Mouse (Mus musculus): Measurements from ENCODE around the gene Mrto4. TPM values are rescaled to one million over a fixed set of nuclear protein-coding genes. Genes with fewer than 3 reads are reported as not detected.
"Not testable (repeated sequence)": the region's sequence is repeated elsewhere in the genome, so short reads cannot be mapped to it uniquely, and the experiment has no call there.

Gene Mrto4
- 10 to 100 TPM; 32.4 to 33.0 TPM for total RNA-seq (2021)
- long read RNA-seq, experiment 1, transcript Mrto4-202 (8 exons, 1,221 nt) = major isoform, 27 of 30 reads
- long read RNA-seq, experiment 1, partial matches to known transcripts = 0 of 30 reads
- long read RNA-seq, experiment 1, other reads (novel, unspliced or antisense) = 3 of 30 reads
- long read RNA-seq, experiment 2, transcript Mrto4-202 (8 exons, 1,221 nt) = major isoform, 32 of 34 reads
- long read RNA-seq, experiment 2, partial matches to known transcripts = 2 of 34 reads
- long read RNA-seq, experiment 2, other reads (novel, unspliced or antisense) = 0 of 34 reads

DNA sequence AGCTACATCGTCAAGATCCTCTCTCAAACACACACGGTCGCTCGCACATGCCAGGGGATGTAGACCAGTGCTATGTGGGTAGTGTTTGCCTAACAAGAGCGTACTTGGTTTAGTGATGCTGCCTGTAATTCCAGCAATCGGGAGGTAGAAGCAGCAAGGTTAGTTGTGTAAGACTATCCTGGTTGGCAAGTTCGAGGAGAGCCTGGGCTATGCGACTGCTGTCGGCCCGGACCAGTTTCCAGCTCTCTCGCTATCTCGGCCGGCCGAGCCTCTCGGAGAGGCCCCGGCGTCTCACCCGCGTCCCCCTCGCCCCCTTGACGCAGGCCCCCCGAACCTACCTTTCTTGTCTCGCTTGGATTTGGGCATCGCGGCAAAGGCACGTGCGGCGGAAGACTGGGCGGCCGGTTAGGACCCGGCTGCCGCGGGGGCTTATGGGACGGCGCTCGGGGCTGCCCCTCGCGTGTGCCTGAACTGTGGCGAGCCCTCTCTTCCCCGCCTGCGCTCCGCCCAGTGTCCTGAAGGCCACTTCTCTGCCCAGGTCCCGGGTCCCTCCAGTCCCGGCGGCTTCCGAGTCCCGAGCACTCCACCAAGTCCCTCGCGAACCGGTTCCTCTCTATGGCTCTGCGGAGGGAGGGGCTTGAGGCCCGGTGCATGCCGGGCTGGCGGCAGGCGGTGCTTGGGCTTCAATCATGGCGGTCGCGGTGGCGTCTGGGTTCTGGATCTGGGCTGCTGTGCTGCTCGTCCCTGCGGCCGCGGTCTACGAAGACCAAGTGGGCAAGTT lies at the start of gene Mrto4, which contains the start of the genes Emc1 and Ubr4:
TSS of gene Mrto4 (minus strand) at position 646 of the 781 bp plus-strand sequence.
TSS of gene Emc1 (plus strand) at position 657 of the 781 bp plus-strand sequence.
TSS of gene Ubr4 (plus strand) at position 679 of the 781 bp plus-strand sequence.
- intact Hi-C loops (cut with DNase I) = no loop called here
- peak; percentile 73 to 80 for DNase-seq

DNA sequence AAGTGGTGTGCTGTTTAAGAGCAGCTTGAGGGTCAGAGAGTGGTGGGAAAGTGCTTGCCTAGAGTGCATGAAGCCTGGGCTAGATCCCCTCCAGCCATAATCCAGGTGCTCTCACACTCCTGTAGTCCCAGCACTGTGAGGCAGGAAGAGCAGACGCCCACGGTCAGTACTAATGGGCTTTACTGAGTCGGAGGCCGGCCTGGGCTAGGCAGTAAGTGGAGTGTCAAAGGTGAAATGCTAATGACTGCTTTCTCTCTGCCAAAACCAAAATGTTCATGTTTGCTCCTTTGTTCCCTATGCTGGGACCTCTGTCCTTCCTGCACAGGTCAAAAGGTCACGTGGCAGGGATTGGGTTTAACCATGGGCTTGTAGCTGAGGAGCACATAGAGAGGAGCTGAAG lies 48.1 kb upstream of the Mrto4 start:
- no peak for DNase-seq
- intact Hi-C loops (cut with DNase I) = no loop called here

DNA sequence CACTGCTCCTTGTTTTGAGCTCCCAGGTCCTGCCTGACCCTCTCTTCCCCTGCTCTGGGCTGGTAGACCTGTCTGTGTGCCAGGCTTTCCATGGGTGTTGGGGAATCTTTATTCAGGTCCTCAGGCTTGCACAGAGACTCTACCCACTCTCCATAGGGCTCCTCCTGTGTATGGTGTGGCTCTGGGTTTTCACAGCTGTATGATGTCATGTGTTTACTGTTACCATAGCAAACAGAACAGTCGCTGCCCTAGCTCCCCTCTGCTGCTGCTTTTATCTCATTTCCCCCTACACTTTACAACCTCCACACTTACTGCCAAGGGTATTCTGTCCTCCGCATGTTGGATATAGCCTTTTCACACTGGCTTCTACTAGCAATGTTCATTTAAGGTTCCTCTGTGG lies 43.1 kb upstream of the Mrto4 start:
- intact Hi-C loops (cut with DNase I) = no loop called here
- no peak for DNase-seq

DNA sequence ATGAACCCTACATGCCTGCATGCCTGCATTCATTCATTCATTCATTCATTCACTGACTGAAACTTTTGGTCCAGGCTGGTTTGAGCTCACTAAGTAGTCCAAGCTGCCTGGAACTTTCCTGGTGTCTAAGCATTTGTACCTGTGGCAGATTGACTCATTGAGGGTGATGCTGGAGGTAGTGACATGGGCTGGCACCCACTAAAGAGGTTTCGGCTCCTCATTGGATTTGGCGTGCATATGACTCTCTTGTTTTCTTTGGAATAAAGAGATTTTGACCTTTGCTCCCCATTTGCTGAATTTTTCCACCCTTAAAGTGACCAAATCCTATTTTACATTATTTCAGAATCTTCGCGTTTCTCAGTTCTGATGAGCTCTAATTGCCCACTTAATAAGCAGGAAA lies 37.2 kb upstream of the Mrto4 start:
- intact Hi-C loops (cut with DNase I) = no loop called here
- no peak for DNase-seq

DNA sequence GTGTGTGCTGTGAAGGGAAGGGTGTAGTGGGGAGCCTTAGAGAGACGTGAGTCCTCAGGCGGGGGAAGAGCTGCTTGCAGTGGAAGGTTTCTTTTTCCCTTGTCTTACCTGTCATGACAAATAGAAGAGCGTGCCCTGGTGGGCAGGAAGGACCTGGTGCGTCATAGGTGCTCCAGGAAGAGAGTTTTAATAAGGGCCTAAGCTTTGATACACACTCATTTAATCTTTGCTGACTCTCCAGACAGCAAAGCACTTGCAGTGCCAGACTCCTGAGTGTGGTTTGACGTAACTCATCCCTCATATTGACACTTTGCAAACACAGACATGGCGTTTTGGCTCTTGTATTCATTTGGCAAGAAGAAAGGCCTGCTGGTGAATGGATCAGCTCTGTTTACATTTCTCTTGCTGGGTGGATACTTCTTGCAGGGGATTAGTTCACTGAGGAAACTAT lies 34.5 kb upstream of the Mrto4 start:
- intact Hi-C loops (cut with DNase I) = no loop called here
- DNase-seq = no peak

DNA sequence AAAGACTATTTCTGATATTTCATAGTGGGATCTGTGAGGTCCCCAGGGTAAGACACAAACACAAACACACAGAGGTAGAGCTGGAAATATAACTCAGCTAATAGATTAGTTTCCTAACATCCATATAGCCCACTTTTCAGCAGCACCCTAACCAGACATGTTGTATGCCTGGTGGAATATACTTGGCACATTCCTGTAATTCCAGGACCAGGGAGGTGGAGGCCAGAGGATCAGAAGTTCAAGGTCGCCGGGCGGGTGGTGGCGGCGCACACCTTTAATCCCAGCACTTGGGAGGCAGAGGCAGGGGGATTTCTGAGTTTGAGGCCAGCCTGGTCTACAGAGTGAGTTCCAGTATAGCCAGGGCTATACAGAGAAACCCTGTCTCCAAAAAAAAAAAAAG lies 33.5 kb upstream of the Mrto4 start:
- intact Hi-C loops (cut with DNase I); DNase-seq: not testable (repeated sequence)

DNA sequence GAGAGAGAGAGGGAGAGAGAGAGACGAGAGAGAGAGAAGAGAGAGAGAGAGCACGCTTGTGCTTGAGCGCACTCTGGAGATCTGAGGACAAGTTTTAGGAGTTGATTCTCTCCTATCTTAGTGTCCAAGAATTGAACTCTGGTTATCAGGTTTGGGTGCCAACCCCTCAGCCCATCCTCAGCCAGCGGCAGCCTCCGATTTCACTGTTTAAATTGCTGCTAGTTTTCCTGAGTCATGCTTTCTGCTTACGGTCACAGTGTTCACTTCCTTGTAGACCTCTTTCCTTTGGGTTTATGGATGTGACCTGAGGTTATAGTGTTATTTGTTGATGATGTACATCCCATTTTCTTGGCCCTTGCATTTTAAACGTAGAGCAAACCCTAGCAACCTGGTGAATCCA lies 29.9 kb upstream of the Mrto4 start:
- no peak for DNase-seq
- intact Hi-C loops (cut with DNase I) = no loop called here

DNA sequence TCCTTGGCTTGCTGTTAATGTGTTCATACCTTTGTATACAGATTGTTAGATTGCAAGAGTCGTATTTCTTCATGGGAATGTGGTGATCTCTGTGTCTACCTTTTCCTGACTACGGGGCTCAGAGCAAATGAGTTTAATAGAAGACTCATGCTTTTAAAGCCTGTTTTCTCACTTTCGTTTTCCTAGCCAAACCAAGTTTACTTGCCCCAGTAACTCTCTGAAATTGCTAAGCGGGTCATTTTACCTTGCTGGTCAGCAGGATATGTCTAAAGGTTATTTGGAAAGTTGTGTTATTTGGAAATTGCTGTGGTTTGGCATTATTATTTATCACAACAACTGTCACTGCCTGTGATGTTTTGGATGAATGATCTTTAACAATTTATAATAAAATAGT lies 29.1 kb upstream of the Mrto4 start:
- intact Hi-C loops (cut with DNase I) = no loop called here

DNA sequence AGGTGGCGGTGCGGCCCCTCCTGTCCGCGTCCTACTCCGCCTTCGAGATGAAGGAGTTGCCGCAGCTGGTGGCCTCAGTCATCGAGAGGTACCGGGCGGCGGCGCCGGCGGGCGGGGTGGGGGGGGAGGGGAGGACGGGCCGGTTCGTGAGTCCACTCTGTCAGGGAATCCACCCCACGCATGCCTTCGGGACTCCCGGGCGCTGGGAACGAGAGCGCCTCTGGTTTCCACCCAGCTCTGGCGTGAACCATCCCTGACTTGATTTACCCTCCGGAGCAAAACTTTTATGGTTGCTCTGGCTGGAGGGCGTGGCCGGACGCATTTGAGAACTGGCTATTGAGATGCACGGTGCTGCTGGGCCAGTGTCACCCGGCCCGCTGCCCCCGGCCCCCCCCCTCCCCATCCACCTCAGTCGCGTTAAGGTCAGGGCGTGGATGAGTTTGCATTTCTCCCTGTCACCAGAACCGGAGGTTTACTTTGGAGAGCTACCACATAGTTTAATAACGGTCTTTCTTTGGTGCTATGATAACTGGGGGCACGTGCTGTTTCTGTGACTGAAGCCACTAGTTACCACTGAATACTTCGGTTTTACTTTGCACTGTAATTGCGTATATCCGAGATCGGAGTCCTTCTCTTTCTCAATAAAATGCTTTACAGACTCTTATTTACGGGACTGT lies 28.5 kb upstream of the Mrto4 start:
- intact Hi-C loops (cut with DNase I) = no loop called here
- no peak for DNase-seq

More for the DNA sequence above, 29.1 kb upstream of the Mrto4 start:
- no peak for DNase-seq

DNA sequence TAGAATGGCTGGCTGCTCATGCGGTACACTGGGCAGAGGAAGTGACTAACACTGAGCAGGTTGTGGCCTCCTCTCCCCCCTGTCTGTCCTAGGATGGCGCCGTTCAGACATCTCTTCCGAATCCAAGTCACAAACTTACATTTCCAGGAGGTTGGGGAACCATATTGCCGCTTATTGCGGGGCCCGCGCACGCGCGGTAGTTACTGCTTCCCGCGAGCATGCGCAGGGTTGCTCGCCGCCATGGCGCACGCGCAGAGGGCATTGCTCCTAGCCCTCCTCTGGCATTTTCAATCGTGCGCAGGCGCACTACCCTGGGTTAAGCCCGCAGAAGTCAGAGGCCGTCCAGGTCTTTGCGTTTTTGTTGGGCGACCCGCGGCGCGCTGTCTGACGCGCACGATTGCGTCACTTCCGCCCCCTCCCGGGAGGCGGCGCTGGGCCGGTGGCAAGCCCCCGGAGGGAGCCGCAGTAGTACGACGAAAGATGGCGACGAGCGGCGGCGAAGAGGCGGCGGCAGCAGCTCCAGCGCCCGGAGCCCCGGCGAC lies 27.9 kb upstream of the Mrto4 start:
- intact Hi-C loops (cut with DNase I) = no loop called here
- peak; percentile 99 to 100 for DNase-seq

DNA sequence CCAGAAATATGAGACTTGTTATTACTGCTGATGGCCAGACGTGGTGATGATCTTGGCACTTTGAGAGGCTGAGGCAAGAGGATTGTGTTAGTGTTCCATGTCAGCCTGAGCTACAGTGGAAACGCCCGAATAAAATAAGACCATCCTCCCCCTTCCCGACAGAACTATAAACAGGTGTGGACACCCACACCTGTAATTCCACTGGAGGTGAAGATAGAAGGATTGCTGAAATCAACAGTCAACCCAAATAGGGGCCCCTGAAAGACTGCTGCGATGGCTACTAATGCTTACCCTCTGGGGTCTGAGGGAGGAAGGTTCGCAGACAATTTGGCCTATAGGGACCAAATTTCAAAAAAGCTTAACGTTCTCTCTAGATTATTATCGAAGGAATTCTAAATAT lies 27.3 kb upstream of the Mrto4 start:
- intact Hi-C loops (cut with DNase I) = no loop called here
- DNase-seq = no peak

DNA sequence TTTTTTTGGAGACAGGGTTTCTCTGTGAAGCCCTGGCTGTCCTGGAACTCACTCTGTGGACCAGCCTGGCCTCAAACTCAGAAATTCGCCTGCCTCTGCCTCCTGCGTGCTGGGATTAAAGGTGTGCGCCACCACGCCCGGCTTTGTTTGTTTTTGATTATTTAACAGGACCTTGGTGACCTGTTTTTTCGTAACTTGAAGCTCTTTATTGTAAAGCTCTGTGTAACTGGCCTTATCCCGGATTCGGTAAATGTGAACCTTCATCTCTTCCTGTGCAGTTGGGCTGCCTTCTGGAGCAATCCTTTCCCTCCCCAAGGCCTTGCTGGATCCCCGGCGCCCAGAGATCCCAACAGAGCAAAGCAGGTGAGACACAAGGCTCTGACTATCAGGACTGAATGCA lies 21.2 kb upstream of the Mrto4 start:
- intact Hi-C loops (cut with DNase I) = no loop called here
- DNase-seq = no peak

DNA sequence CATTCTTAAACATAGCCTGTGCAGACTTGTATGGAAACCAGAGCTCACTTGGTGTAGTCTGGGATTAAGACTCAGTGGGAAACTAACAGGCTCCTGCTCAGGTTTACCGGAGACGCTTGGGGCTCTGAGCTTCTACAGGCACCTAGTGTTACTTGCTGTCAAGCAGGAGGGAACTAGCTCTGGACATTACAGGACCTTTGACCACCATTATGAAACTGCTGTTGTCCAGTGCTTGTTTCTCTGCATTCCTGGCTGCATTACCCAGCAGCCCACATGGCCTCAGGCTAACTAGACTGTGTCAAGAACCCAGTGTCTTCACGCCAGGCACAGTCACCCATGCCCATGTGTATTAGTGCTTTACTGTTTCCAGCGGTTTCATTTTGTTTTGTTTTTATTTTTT lies 20.8 kb upstream of the Mrto4 start:
- intact Hi-C loops (cut with DNase I) = no loop called here
- DNase-seq = no peak

DNA sequence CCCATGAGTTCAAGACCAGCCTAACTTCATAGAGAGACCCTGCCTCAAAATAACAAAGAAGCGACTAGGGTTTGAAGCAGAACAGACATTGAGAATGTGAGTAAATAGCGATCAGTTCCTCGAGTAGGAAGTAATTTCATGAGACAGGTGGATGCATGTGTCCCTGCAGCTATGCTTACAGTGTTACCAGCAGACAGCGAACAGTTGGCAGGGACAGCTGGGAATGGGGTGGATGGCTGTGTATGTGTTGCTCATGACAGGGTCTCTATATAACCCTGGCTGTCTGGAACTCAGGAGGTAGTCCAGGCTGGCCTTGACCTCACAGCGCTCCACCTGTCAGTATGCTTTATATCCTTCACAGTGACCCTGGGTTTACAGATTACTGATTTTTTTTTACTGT lies 15.7 kb upstream of the Mrto4 start:
- no peak for DNase-seq
- intact Hi-C loops (cut with DNase I) = no loop called here

DNA sequence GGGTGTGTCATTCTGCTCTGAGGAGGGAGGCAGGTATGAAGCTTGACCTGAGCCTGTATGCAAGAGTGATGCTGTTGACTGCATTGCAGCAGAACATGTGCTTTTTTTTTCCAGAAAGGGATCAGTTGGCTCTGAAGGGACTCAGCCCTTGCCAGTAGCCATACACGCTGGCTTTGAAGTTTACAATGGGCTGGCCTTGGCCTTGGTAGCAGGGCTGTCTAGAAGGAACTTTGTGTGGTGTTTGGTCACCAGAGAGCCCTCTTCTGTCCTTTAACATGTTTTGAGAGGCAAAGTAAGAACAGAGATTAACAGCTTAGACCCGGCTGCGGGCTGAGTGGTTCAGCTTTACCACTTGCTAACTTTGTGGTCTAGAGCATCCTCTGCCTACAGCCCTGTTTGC lies 15.0 kb upstream of the Mrto4 start:
- no peak for DNase-seq
- intact Hi-C loops (cut with DNase I) = no loop called here

DNA sequence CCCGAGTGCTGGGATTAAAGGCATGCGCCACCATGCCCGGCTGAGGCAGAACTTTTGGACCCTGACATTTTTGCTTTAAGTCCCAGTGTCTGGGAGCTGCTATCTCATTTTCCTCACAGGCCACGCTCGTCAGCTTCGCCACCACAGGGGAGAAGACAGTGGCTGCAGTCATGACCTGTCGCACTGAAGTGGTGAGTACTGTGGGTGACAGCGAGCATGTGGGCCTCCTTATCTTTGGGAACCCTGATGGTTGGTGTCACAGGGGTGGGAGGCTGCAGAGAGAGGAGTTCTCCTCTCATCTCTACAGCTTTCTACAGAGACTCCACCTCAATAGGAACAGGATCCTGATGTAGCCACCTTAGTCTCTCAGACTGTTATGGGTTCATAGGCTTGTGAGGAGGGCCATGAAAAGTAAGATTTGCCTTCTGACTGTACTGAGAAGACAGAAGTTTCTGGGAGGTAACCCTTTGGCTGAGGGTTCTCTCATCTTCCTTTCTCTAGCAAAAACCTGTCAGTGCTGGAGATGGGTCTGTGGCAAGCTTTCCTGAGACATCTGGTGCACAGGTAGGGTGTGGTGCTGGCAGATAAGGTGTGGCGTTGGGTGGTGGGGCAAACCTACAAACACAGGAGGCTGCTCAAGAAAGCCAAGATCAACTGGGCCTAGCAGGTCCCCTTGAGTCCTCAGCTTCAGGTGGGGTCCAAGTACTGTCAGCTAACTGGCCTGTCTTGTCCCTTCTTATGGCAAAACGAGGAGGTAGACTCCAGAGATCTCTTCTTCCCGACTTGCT lies 8.6 kb upstream of the Mrto4 start:
- DNase-seq = no peak
- intact Hi-C loops (cut with DNase I) = no loop called here

DNA sequence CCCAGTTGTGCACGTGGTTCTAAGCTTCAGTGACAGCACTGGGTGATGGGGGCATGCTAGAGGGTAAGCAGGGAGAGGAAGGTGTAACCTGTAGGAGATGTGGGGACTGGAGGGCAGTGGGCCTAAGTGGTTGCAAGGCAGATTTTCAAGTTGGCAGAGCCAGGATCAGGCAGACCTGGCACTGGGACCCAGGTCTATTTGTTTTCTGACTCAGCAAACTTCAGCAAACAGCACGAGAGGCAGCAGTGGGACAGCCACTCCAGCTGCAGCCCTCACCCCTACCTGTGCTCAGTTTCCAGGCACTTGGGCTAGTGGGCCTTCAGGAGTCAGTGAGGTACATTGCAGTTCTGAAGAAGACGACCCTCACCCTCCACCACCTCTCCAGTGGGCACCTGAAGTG lies 4.8 kb upstream of the Mrto4 start:
- intact Hi-C loops (cut with DNase I) = no loop called here
- DNase-seq = no peak

DNA sequence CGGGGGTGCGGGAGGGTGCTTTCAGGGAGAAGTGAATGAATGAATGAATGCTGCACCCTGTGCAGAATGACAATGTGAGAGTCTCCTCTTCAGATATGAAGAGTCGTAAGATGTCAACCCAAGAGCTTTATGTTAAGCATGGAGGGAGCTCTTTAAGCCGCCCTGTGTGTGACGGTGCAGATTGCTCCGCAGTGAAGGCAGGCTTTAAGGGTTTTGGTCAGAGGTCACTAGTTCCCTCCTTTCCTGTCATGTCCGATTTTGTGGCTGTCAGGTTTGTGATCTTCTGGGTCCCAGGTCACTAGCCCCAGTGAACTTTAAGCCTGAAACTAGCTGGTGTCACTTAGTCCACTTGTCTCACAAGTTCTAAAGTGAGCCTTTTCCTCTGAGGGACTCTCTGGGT lies 456 bp upstream of the Mrto4 start:
- intact Hi-C loops (cut with DNase I) = no loop called here
- no peak for DNase-seq

DNA sequence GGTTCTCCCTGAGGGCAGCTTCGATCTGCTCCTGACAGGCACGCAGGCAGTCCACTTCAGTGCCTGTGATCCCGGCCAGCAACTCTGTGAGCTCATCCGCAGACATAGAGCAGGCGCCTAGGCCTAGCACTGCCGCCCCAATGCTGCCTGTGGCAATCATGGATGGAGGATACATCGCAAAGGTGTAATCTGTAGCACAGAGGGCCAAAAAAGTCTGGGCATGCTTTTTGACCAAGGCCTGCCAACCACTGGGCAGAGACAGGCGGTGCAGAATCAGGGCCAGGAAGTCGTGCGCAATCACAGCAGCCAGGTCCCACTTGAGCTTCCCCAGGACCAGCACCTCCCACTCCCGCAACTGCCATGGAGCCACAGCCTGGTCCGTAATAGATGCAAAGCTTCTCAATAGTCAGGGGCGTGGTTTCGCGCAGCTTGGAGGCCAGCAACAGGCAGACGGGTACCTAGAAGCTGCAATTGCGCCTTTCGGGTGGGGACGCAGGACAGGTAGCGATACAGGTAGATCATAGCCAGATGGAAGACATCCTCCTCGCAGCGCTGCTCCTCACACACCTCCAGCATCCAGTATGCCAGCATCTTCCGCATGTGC lies 6.9 kb downstream of the Mrto4 start:
- intact Hi-C loops (cut with DNase I) = no loop called here
- DNase-seq = no peak

DNA sequence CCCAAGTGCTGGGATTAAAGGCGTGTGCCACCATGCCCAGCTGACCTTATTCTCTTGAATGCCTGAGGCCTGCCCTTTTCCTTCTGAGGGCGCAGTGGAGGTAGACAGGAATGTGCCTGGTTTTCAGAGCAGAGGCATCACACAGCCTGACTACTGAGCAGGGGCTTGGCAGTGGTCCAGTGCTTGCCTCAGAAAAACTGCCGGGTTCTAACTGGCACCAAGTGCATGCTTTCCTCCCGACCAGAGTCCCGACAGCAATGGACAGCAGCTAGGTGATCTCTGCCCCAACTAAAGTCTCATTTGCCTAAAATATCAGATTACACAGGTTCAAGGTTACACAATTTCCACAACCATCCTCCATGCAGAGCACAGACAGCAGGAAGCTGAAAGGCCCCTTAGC lies 8.7 kb downstream of the Mrto4 start:
- DNase-seq = no peak
- intact Hi-C loops (cut with DNase I) = no loop called here
